Mouse (Mus musculus) myocyte (in vitro differentiated cells): ENCODE data around the gene Gdf11. TPM values are rescaled to one million over a fixed set of nuclear protein-coding genes. Genes with fewer than 3 reads are reported as not detected.
A peak's percentile ranks its signal among the peaks of the same experiment; 100 is the strongest.

Experiments
- H3K27me3 ChIP-seq: one replicate; pipeline ENCODE4 v1.6.1; 2011; ENCODE audit not compliant: control insufficient read depth, insufficient read depth, insufficient read length
- H3K36me3 ChIP-seq: one replicate; pipeline ENCODE4 v1.6.1; 2011; ENCODE audit not compliant: control insufficient read depth, insufficient read depth
- H3K4me2 ChIP-seq: one replicate; pipeline ENCODE4 v1.6.1; 2011; ENCODE audit warnings: low read depth, control low read depth
- H3K4me3 ChIP-seq: one replicate; pipeline ENCODE4 v1.5.1; 2011; ENCODE audit warnings: mild to moderate bottlenecking, control low read depth, moderate library complexity
- H3K79me2 ChIP-seq: one replicate; pipeline ENCODE4 v1.6.1; 2011; ENCODE audit not compliant: control insufficient read depth, insufficient read depth
- H3ac ChIP-seq: one replicate; pipeline ENCODE4 v1.6.1; 2011; ENCODE audit not compliant: control insufficient read depth, insufficient read length
- CEBPB ChIP-seq: IDR thresholded peaks from 2 replicates; pipeline ENCODE4 v1.6.1; 2011; ENCODE audit warnings: mild to moderate bottlenecking, moderate library complexity; ENCODE audit not compliant: poor library complexity, insufficient read depth, severe bottlenecking
- E2F4 ChIP-seq: IDR thresholded peaks from one replicate; pipeline ENCODE4 v1.6.1; 2011; ENCODE audit warnings: mild to moderate bottlenecking, control low read depth, moderate library complexity; ENCODE audit not compliant: insufficient read depth
- MAX ChIP-seq: IDR thresholded peaks from one replicate; pipeline ENCODE4 v1.6.1; 2011; ENCODE audit warnings: low read depth, mild to moderate bottlenecking, control low read depth
- MYOD1 ChIP-seq, 3 experiments: IDR thresholded peaks; one replicate each; pipeline ENCODE4 v1.6.1; 2011; ENCODE audit warnings: control low read depth in 2 of 3, low read depth in 2 of 3, mild to moderate bottlenecking in 2 of 3, moderate library complexity in 1 of 3; ENCODE audit not compliant: insufficient read length in 2 of 3, control insufficient read depth in 1 of 3
- MYOG ChIP-seq, 3 experiments: IDR thresholded peaks; one replicate each; pipeline ENCODE4 v1.6.1; 2011; ENCODE audit warnings: control low read depth in 2 of 3, low read depth in 2 of 3, mild to moderate bottlenecking in 2 of 3; ENCODE audit not compliant: insufficient read length in 2 of 3, control insufficient read depth in 1 of 3, insufficient read depth in 1 of 3
- POLR2A ChIP-seq: IDR thresholded peaks from one replicate; pipeline ENCODE4 v1.6.1; 2011; ENCODE audit warnings: low read depth, mild to moderate bottlenecking, control low read depth, moderate library complexity; ENCODE audit not compliant: insufficient read length
- POLR2AphosphoS2 ChIP-seq: IDR thresholded peaks from one replicate; pipeline ENCODE4 v1.6.1; 2011; ENCODE audit warnings: low read depth, control low read depth; ENCODE audit not compliant: insufficient read length
- REST ChIP-seq: IDR thresholded peaks from one replicate; pipeline ENCODE4 v1.6.1; 2011; ENCODE audit warnings: mild to moderate bottlenecking, control low read depth, moderate library complexity; ENCODE audit not compliant: insufficient read depth, insufficient read length
- SRF ChIP-seq: IDR thresholded peaks from one replicate; pipeline ENCODE4 v1.6.1; 2011; ENCODE audit warnings: low read depth; ENCODE audit not compliant: control insufficient read depth, insufficient read length
- TCF12 ChIP-seq: IDR thresholded peaks from one replicate; pipeline ENCODE4 v1.6.1; 2011; ENCODE audit warnings: mild to moderate bottlenecking, control low read depth; ENCODE audit not compliant: poor library complexity, insufficient read depth, severe bottlenecking
- TCF3 ChIP-seq: IDR thresholded peaks from one replicate; pipeline ENCODE4 v1.6.1; 2011; ENCODE audit warnings: low read depth, control low read depth; ENCODE audit not compliant: insufficient read length
- USF1 ChIP-seq: IDR thresholded peaks from one replicate; pipeline ENCODE4 v1.6.1; 2011; ENCODE audit warnings: low read depth, mild to moderate bottlenecking, control low read depth, moderate library complexity
- polyA plus RNA-seq: library from polyadenylated mRNA; unstranded; fragments of >200 nt; fragmentation: generic; extraction: Trizol; gene quantifications from one replicate; pipeline ENCODE4 v1.2.1, GENCODE M21; 2012; ENCODE audit warnings: missing spikeins

Gene Gdf11
- polyA plus RNA-seq, 1 experiment: 17.9 TPM

- H3K4me2 ChIP-seq: peak overlapping the region; percentile 72
Observed at GRCm38 (mm10) chr10:128892246-128892645, 728 bp upstream of the Gdf11 start.

GRCm38 (mm10) chr10:128890383-128891295 lies 879 bp downstream of the Gdf11 start:
- peak overlapping the region; percentile 56 for H3ac ChIP-seq
- TF ChIP-seq TCF3 (no peak), MYOD1 (IDR thresholded peaks at IDR 0.05; ENCODE audit: control insufficient read depth in 1 of 3, insufficient read length in 2 of 3, low read depth in 2 of 3) (no peak), POLR2A (no peak), REST (no peak), MAX (no peak), CEBPB (no peak), USF1 (no peak), E2F4 (no peak), MYOG (IDR thresholded peaks at IDR 0.05; ENCODE audit: control insufficient read depth in 1 of 3, insufficient read depth in 1 of 3, insufficient read length in 2 of 3, low read depth in 2 of 3) (no peak), SRF (no peak)
- H3K4me3 ChIP-seq: peak overlapping the region; percentile 40
- H3K79me2 ChIP-seq: peaks cover 4% of the 10 kb centered on the region
- no peaks in the 10 kb centered on the region for H3K36me3 ChIP-seq
- H3K27me3 ChIP-seq: no peaks in the 10 kb centered on the region
- peak overlapping the region; percentile 96 for H3K4me2 ChIP-seq

More at GRCm38 (mm10) chr10:128892246-128892645, 728 bp upstream of the Gdf11 start:
- no peak for TF ChIP-seq MYOG (IDR thresholded peaks at IDR 0.05; ENCODE audit: control insufficient read depth in 1 of 3, insufficient read depth in 1 of 3, insufficient read length in 2 of 3, low read depth in 2 of 3)
- TF ChIP-seq E2F4: no peak
- TF ChIP-seq POLR2A: no peak
- TF ChIP-seq MAX: no peak
- Histone ChIP-seq H3K79me2 (peaks cover 4% of the 10 kb centered on the region), H3K36me3 (no peaks in the 10 kb centered on the region), H3ac (no peak overlapping the region), H3K4me3 (peak overlapping the region; percentile 40), H3K27me3 (no peaks in the 10 kb centered on the region)

- TF ChIP-seq POLR2A (no peak), POLR2AphosphoS2 (no peak), CEBPB (no peak), REST (no peak), MYOG (IDR thresholded peaks at IDR 0.05; ENCODE audit: control insufficient read depth in 1 of 3, insufficient read depth in 1 of 3, insufficient read length in 2 of 3, low read depth in 2 of 3) (no peak), TCF12 (no peak), MYOD1 (IDR thresholded peaks at IDR 0.05; ENCODE audit: control insufficient read depth in 1 of 3, insufficient read length in 2 of 3, low read depth in 2 of 3) (no peak), USF1 (no peak), TCF3 (no peak), MAX (no peak), SRF (no peak), E2F4 (no peak)
- Histone ChIP-seq H3K79me2 (peaks cover 4% of the 10 kb centered on the region), H3K36me3 (no peaks in the 10 kb centered on the region), H3K4me2 (peak overlapping the region; percentile 96), H3ac (no peak overlapping the region), H3K4me3 (peak overlapping the region; percentile 40), H3K27me3 (no peaks in the 10 kb centered on the region)
Observed at GRCm38 (mm10) chr10:128889846-128890245, 1.7 kb downstream of the Gdf11 start.

DNA sequence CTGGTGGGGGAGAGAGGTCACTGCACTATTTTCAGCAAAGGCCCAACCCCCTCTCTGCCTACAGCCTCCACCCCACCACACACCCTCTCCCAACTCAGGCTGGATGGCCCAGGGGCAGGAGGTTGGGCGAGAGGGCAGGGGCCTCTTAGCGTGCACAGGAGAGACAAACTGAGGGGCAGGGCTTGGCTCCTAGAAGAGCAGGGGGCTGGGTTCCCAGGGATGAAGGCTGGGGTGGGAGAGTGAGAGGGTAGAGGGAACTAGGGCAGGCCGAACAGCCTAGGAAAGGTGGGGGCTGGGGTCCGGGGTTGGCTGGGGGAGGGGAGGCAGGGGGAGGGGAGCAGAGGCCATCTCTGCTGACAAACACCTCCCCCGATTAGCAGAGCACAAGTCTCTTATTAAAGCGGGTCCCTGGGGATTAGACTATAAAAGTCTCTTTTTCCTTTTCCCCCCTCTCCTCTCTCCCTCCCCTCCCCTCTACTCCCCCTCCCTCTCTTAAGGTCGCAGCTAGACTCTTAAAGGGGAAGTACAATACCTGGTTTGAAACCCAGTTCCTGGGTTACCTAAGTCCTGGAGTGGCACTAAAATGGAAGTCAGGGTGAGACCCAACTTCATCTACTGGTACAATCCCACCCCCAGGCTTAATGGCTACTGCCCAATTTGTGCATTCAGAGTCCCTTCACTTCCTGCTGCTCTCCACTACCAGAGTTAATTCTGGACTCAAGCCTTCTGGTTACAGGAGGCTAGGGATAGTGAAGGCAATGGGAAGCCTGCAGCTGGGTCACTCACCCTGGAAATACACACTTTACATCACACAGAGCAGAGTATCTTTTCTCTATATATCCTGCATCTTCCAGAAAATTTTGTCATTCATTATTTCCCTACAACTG lies 2.3 kb downstream of the Gdf11 start:
- no peaks in the 10 kb centered on the region for H3K27me3 ChIP-seq
- peaks cover 4% of the 10 kb centered on the region for H3K79me2 ChIP-seq
- H3K4me3 ChIP-seq: peak overlapping the region; percentile 40
- H3ac ChIP-seq: no peak overlapping the region
- no peak for TF ChIP-seq SRF
- TF ChIP-seq MYOG (IDR thresholded peaks at IDR 0.05; ENCODE audit: control insufficient read depth in 1 of 3, insufficient read depth in 1 of 3, insufficient read length in 2 of 3, low read depth in 2 of 3): no peak
- no peak for TF ChIP-seq POLR2AphosphoS2
- no peak for TF ChIP-seq REST
- no peak for TF ChIP-seq MYOD1 (IDR thresholded peaks at IDR 0.05; ENCODE audit: control insufficient read depth in 1 of 3, insufficient read length in 2 of 3, low read depth in 2 of 3)
- TF ChIP-seq CEBPB: no peak
- TF ChIP-seq MAX: no peak
- TF ChIP-seq E2F4: no peak
- TF ChIP-seq TCF3: no peak
- no peak for TF ChIP-seq USF1
- TF ChIP-seq POLR2A: no peak
- TF ChIP-seq TCF12: no peak
- H3K36me3 ChIP-seq: no peaks in the 10 kb centered on the region
- H3K4me2 ChIP-seq: peak overlapping the region; percentile 96
